Mouse (Mus musculus) G1E (cell line): ENCODE measurements around the gene Wap.

Experiments used
- CTCF ChIP-seq: IDR thresholded peaks from 2 replicates; pipeline ENCODE4 v1.5.1; 2012; ENCODE audit warnings: low read depth, low read length, inconsistent platforms, mixed read lengths
- GATA1 ChIP-seq: IDR thresholded peaks from 2 replicates; pipeline ENCODE4 v1.6.1; 2012; ENCODE audit warnings: borderline replicate concordance, low read length, inconsistent platforms, mixed read lengths
- TAL1 ChIP-seq: conservative IDR thresholded peaks from 2 replicates; pipeline ENCODE4 v1.6.1; 2012; ENCODE audit warnings: low read depth, low read length, inconsistent platforms, mixed read lengths

GRCm38 (mm10) chr11:6669041-6669440 lies 30.6 kb upstream of the Wap start:
- TF ChIP-seq CTCF, result no peak
- TF ChIP-seq TAL1, result no peak
- TF ChIP-seq GATA1, result no peak
